Mouse (Mus musculus) c-Kit-negative CD71-positive TER-119-positive erythroid progenitor cells, embryonic 14.5 days (primary cell): Measurements from ENCODE around the gene Bpifb4.

Experiments
- DNase-seq: peaks from one replicate; pipeline ENCODE4 v3.0.0-alpha.2; 2013; ENCODE audit warnings: low read depth, low spot score

The Bpifb4 gene

GRCm38 (mm10) chr2:153937843-153938242, at the start of gene Bpifb4:
Bpifb4 (plus strand) TSS chr2:153938212.
- no peak for DNase-seq

- no peak for DNase-seq
Measured at GRCm38 (mm10) chr2:153899111-153899510, 38.9 kb upstream of the Bpifb4 start.

GRCm38 (mm10) chr2:153900088-153900487, 37.9 kb upstream of the Bpifb4 start, which contains the start of gene Bpifb6:
Bpifb6 (plus strand) TSS chr2:153900388.
- DNase-seq: no peak

- no peak for DNase-seq
Measured at GRCm38 (mm10) chr2:153902726-153903125, 35.3 kb upstream of the Bpifb4 start.

GRCm38 (mm10) chr2:153906626-153907025, 31.4 kb upstream of the Bpifb4 start:
- no peak for DNase-seq

- no peak for DNase-seq
Measured at GRCm38 (mm10) chr2:153914151-153914550, 23.9 kb upstream of the Bpifb4 start.

GRCm38 (mm10) chr2:153917930-153918329, 20.1 kb upstream of the Bpifb4 start, which contains the start of gene Bpifb3:
Bpifb3 (plus strand) TSS chr2:153918230.
- DNase-seq: no peak

- DNase-seq: no peak
Measured at GRCm38 (mm10) chr2:153921246-153921645, 16.8 kb upstream of the Bpifb4 start.

GRCm38 (mm10) chr2:153929871-153930413, 8.1 kb upstream of the Bpifb4 start:
- DNase-seq: no peak

- no peak for DNase-seq
Measured at GRCm38 (mm10) chr2:153931125-153931524, 6.9 kb upstream of the Bpifb4 start.

GRCm38 (mm10) chr2:153933311-153933710, 4.7 kb upstream of the Bpifb4 start:
- no peak for DNase-seq

GRCm38 (mm10) chr2:153935348-153935747, 2.7 kb upstream of the Bpifb4 start:
- no peak for DNase-seq

- peak; percentile 33 for DNase-seq
Measured at GRCm38 (mm10) chr2:153943537-153943936, 5.5 kb downstream of the Bpifb4 start.

- DNase-seq: no peak
Measured at GRCm38 (mm10) chr2:153944567-153944966, 6.6 kb downstream of the Bpifb4 start.

- DNase-seq: peak; percentile 21
Measured at GRCm38 (mm10) chr2:153952897-153953296, 14.9 kb downstream of the Bpifb4 start.

GRCm38 (mm10) chr2:153953836-153954235, 15.8 kb downstream of the Bpifb4 start:
- DNase-seq: peak; percentile 16

GRCm38 (mm10) chr2:153962821-153963331, 24.9 kb downstream of the Bpifb4 start:
- no peak for DNase-seq

- DNase-seq: no peak
Measured at GRCm38 (mm10) chr2:153963334-153963733, 25.3 kb downstream of the Bpifb4 start.

- DNase-seq: no peak
Measured at GRCm38 (mm10) chr2:153970221-153970620, 32.2 kb downstream of the Bpifb4 start.

GRCm38 (mm10) chr2:153974582-153974981, 36.6 kb downstream of the Bpifb4 start, which contains the start of gene Bpifa6:
Bpifa6 (plus strand) TSS chr2:153974945.
- DNase-seq: no peak

GRCm38 (mm10) chr2:153995770-153996169, 57.8 kb downstream of the Bpifb4 start:
- DNase-seq: peak; percentile 24

GRCm38 (mm10) chr2:154000501-154000900, 62.5 kb downstream of the Bpifb4 start:
- DNase-seq: no peak

GRCm38 (mm10) chr2:154001056-154001455, 63.0 kb downstream of the Bpifb4 start:
- no peak for DNase-seq

- DNase-seq: no peak
Measured at GRCm38 (mm10) chr2:154004456-154004855, 66.4 kb downstream of the Bpifb4 start.
